Mouse (Mus musculus): ENCODE measurements around the gene Rhox4d. TPM values are rescaled to one million over a fixed set of nuclear protein-coding genes. Genes with fewer than 3 reads are reported as not detected.
"Not testable (repeated sequence)": the region's sequence is repeated elsewhere in the genome, so short reads cannot be mapped to it uniquely, and the experiment has no call there.

The Rhox4d gene
- not detected in 2 replicates for polyA plus RNA-seq (2014; fragmentation: Nextera tagmentation; extraction: Ambion mirVana)

DNA sequence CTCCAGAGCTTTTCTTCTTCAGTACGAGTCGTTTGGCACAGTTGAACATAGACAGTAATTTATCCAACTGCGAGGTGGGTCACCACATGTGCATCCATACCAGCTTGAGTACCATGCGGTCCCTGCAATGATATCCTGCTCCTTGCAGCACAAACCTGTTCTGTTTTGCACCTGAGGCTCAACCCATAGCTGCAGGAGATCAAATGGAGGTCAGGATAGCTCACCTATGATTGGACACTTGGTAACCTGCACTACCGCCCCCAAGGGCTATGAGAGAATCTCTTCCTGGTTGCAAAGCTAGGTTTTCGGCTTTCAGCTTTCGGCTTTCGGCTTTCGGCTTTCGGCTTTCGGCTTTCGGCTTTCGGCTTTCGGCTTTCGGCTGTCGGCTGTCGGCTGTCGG lies at the start of gene Rhox4d:
Rhox4d (plus strand) TSS at position 301 of the 400 bp plus-strand sequence.
- not testable (repeated sequence) for H3K9ac ChIP-seq (ENCODE audit: low read length); H3K4me1 ChIP-seq (ENCODE audit: control insufficient read depth in 2 of 2, insufficient read depth in 2 of 2, low read length in 2 of 2); H3K4me3 ChIP-seq (ENCODE audit: control insufficient read depth in 1 of 2, insufficient read depth in 1 of 2, low read depth in 1 of 2, low read length in 2 of 2); H3K27ac ChIP-seq (replicated peaks in 1 of 2; ENCODE audit: control insufficient read depth in 1 of 2, insufficient read depth in 1 of 2, low read depth in 2 of 2, low read length in 2 of 2); H3K27me3 ChIP-seq (ENCODE audit: control insufficient read depth, insufficient read depth, low read length); H3K9me3 ChIP-seq (ENCODE audit: control insufficient read depth, low read length); ATAC-seq (ENCODE audit: insufficient number of reproducible peaks, insufficient read depth, low FRiP score, low read depth); H3K36me3 ChIP-seq (ENCODE audit: control insufficient read depth, insufficient read depth, low read length); H3K4me2 ChIP-seq (ENCODE audit: low read length)
- WGBS = 92% methylated on average over 15 of the region's 18 CpGs

DNA sequence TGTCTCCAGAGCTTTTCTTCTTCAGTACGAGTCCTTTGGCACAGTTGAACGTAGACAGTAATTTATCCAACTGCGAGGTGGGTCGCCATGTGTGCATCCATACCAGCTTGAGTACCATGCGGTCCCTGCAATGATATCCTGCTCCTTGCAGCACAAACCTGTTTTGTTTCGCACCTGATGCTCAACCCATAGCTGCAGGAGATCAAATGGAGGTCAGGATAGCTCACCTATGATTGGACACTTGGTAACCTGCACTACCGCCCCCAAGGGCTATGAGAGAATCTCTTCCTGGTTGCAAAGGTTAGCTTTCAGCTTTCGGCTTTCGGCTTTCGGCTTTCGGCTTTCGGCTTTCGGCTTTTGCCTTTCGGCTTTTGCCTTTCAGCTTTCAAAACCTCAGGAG lies 34.1 kb upstream of the Rhox4d start, which contains the start of gene Rhox4c:
Rhox4c (plus strand) TSS at position 301 of the 400 bp plus-strand sequence.
- H3K4me1 ChIP-seq (ENCODE audit: control insufficient read depth in 2 of 2, insufficient read depth in 2 of 2, low read length in 2 of 2); H3K4me3 ChIP-seq (ENCODE audit: control insufficient read depth in 1 of 2, insufficient read depth in 1 of 2, low read depth in 1 of 2, low read length in 2 of 2); H3K27ac ChIP-seq (replicated peaks in 1 of 2; ENCODE audit: control insufficient read depth in 1 of 2, insufficient read depth in 1 of 2, low read depth in 2 of 2, low read length in 2 of 2); H3K4me2 ChIP-seq (ENCODE audit: low read length); H3K9me3 ChIP-seq (ENCODE audit: control insufficient read depth, low read length); H3K27me3 ChIP-seq (ENCODE audit: control insufficient read depth, insufficient read depth, low read length); H3K9ac ChIP-seq (ENCODE audit: low read length); ATAC-seq (ENCODE audit: insufficient number of reproducible peaks, insufficient read depth, low FRiP score, low read depth); H3K36me3 ChIP-seq (ENCODE audit: control insufficient read depth, insufficient read depth, low read length): not testable (repeated sequence)
- WGBS = 87% methylated on average over 14 of the region's 14 CpGs

DNA sequence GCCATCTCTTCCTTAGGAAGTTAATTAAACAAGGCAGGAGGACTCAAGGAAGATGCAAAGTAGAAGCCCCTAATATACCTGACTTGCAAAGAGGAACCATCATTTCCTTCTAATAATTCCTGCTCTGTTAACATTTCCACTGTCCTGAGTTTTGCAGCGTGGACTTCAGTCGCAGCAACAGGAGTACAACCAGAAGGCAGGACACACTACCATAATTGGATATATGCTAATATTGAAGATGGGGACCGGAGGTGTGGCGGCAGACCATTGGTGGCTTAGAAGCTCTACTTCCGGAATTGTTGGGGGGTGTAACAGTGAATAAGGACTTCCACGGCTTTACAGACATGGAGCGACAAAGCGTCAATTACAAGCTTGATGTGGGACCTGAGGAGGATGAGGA lies 16.0 kb downstream of the Rhox4d start, which contains the start of gene Rhox2e:
Rhox2e (plus strand) TSS at position 301 of the 400 bp plus-strand sequence.
- H3K27me3 ChIP-seq (ENCODE audit: control insufficient read depth, insufficient read depth, low read length); H3K9ac ChIP-seq (ENCODE audit: low read length); H3K4me3 ChIP-seq (ENCODE audit: control insufficient read depth in 1 of 2, insufficient read depth in 1 of 2, low read depth in 1 of 2, low read length in 2 of 2); H3K4me1 ChIP-seq (ENCODE audit: control insufficient read depth in 2 of 2, insufficient read depth in 2 of 2, low read length in 2 of 2); H3K27ac ChIP-seq (replicated peaks in 1 of 2; ENCODE audit: control insufficient read depth in 1 of 2, insufficient read depth in 1 of 2, low read depth in 2 of 2, low read length in 2 of 2); H3K4me2 ChIP-seq (ENCODE audit: low read length); ATAC-seq (ENCODE audit: insufficient number of reproducible peaks, insufficient read depth, low FRiP score, low read depth); H3K36me3 ChIP-seq (ENCODE audit: control insufficient read depth, insufficient read depth, low read length); H3K9me3 ChIP-seq (ENCODE audit: control insufficient read depth, low read length): not testable (repeated sequence)
- 97% methylated on average over 2 of the region's 8 CpGs for WGBS

GRCm38 (mm10) chrX:37541719-37542118 lies 27.6 kb downstream of the Rhox4d start, which contains the start of gene Rhox3e:
Gene Rhox3e, plus strand, starts transcription at chrX:37542019.
- not testable (repeated sequence) for ATAC-seq (ENCODE audit: insufficient number of reproducible peaks, insufficient read depth, low FRiP score, low read depth); H3K4me3 ChIP-seq (ENCODE audit: control insufficient read depth in 1 of 2, insufficient read depth in 1 of 2, low read depth in 1 of 2, low read length in 2 of 2)
- WGBS = no CpG with 5 or more reads among the region's 4 CpGs

DNA sequence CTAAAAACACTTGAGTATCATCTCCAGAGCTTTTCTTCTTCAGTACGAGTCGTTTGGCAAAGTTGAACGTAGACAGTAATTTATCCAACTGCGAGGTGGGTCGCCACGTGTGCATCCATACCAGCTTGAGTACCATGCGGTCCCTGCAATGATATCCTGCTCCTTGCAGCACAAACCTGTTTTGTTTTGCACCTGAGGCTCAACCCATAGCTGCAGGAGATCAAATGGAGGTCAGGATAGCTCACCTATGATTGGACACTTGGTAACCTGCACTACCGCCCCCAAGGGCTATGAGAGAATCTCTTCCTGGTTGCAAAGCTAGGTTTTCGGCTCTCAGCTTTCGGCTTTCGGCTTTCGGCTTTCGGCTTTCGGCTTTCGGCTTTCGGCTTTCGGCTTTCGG lies 43.0 kb downstream of the Rhox4d start, which contains the start of gene Rhox4e:
Rhox4e (plus strand) TSS at position 301 of the 400 bp plus-strand sequence.
- not testable (repeated sequence) for H3K27ac ChIP-seq (replicated peaks in 1 of 2; ENCODE audit: control insufficient read depth in 1 of 2, insufficient read depth in 1 of 2, low read depth in 2 of 2, low read length in 2 of 2)

More at GRCm38 (mm10) chrX:37541719-37542118, 27.6 kb downstream of the Rhox4d start, which contains the start of gene Rhox3e:
- not testable (repeated sequence) for H3K4me2 ChIP-seq (ENCODE audit: low read length); H3K9me3 ChIP-seq (ENCODE audit: control insufficient read depth, low read length); H3K27ac ChIP-seq (replicated peaks in 1 of 2; ENCODE audit: control insufficient read depth in 1 of 2, insufficient read depth in 1 of 2, low read depth in 2 of 2, low read length in 2 of 2); H3K27me3 ChIP-seq (ENCODE audit: control insufficient read depth, insufficient read depth, low read length); H3K9ac ChIP-seq (ENCODE audit: low read length); H3K36me3 ChIP-seq (ENCODE audit: control insufficient read depth, insufficient read depth, low read length); H3K4me1 ChIP-seq (ENCODE audit: control insufficient read depth in 2 of 2, insufficient read depth in 2 of 2, low read length in 2 of 2)

More for the DNA sequence above, 43.0 kb downstream of the Rhox4d start, which contains the start of gene Rhox4e:
- not testable (repeated sequence) for H3K4me3 ChIP-seq (ENCODE audit: control insufficient read depth in 1 of 2, insufficient read depth in 1 of 2, low read depth in 1 of 2, low read length in 2 of 2); H3K9ac ChIP-seq (ENCODE audit: low read length); H3K36me3 ChIP-seq (ENCODE audit: control insufficient read depth, insufficient read depth, low read length); H3K4me1 ChIP-seq (ENCODE audit: control insufficient read depth in 2 of 2, insufficient read depth in 2 of 2, low read length in 2 of 2); H3K4me2 ChIP-seq (ENCODE audit: low read length); ATAC-seq (ENCODE audit: insufficient number of reproducible peaks, insufficient read depth, low FRiP score, low read depth); H3K9me3 ChIP-seq (ENCODE audit: control insufficient read depth, low read length); H3K27me3 ChIP-seq (ENCODE audit: control insufficient read depth, insufficient read depth, low read length)
- 89% methylated on average over 9 of the region's 18 CpGs for WGBS

Other genes starting within 250 kb of the Rhox4d start
- not detected in 2 replicates for gene Rhox4a, start 249.0 kb upstream of the Rhox4d start, polyA plus RNA-seq (2014; fragmentation: Nextera tagmentation; extraction: Ambion mirVana)
- gene Rhox3a2, start 134.3 kb upstream of the Rhox4d start, polyA plus RNA-seq (2014; fragmentation: Nextera tagmentation; extraction: Ambion mirVana) = not detected in 2 replicates
- not detected in 2 replicates for gene Rhox4a2, start 123.5 kb upstream of the Rhox4d start, polyA plus RNA-seq (2014; fragmentation: Nextera tagmentation; extraction: Ambion mirVana)
- not detected in 2 replicates for gene Rhox2b, start 102.3 kb upstream of the Rhox4d start, polyA plus RNA-seq (2014; fragmentation: Nextera tagmentation; extraction: Ambion mirVana)
- gene Rhox4b, start 81.9 kb upstream of the Rhox4d start, polyA plus RNA-seq (2014; fragmentation: Nextera tagmentation; extraction: Ambion mirVana) = not detected in 2 replicates
- gene Rhox2c, start 60.7 kb upstream of the Rhox4d start, polyA plus RNA-seq (2014; fragmentation: Nextera tagmentation; extraction: Ambion mirVana) = not detected in 2 replicates
- not detected in 2 replicates for gene Rhox3c, start 55.8 kb upstream of the Rhox4d start, polyA plus RNA-seq (2014; fragmentation: Nextera tagmentation; extraction: Ambion mirVana)
- not detected in 2 replicates for gene Rhox4c, start 34.0 kb upstream of the Rhox4d start, polyA plus RNA-seq (2014; fragmentation: Nextera tagmentation; extraction: Ambion mirVana)
- not detected in 2 replicates for gene Rhox2d, start 20.9 kb upstream of the Rhox4d start, polyA plus RNA-seq (2014; fragmentation: Nextera tagmentation; extraction: Ambion mirVana)
- gene Rhox2e, start 16.1 kb downstream of the Rhox4d start, polyA plus RNA-seq (2014; fragmentation: Nextera tagmentation; extraction: Ambion mirVana) = not detected in 2 replicates
- not detected in 2 replicates for gene Rhox3e, start 27.7 kb downstream of the Rhox4d start, polyA plus RNA-seq (2014; fragmentation: Nextera tagmentation; extraction: Ambion mirVana)
- not detected in 2 replicates for gene Rhox4e, start 43.1 kb downstream of the Rhox4d start, polyA plus RNA-seq (2014; fragmentation: Nextera tagmentation; extraction: Ambion mirVana)
- gene Rhox2f, start 57.0 kb downstream of the Rhox4d start, polyA plus RNA-seq (2014; fragmentation: Nextera tagmentation; extraction: Ambion mirVana) = not detected in 2 replicates
- gene Rhox3f, start 66.6 kb downstream of the Rhox4d start, polyA plus RNA-seq (2014; fragmentation: Nextera tagmentation; extraction: Ambion mirVana) = not detected in 2 replicates
- gene Rhox4f, start 93.3 kb downstream of the Rhox4d start, polyA plus RNA-seq (2014; fragmentation: Nextera tagmentation; extraction: Ambion mirVana) = not detected in 2 replicates
- gene Rhox3g, start 114.3 kb downstream of the Rhox4d start, polyA plus RNA-seq (2014; fragmentation: Nextera tagmentation; extraction: Ambion mirVana) = not detected in 2 replicates
- not detected in 2 replicates for gene Rhox2g, start 129.1 kb downstream of the Rhox4d start, polyA plus RNA-seq (2014; fragmentation: Nextera tagmentation; extraction: Ambion mirVana)
- gene Rhox4g, start 137.0 kb downstream of the Rhox4d start, polyA plus RNA-seq (2014; fragmentation: Nextera tagmentation; extraction: Ambion mirVana) = not detected in 2 replicates
- not detected in 2 replicates for gene Rhox3h, start 154.4 kb downstream of the Rhox4d start, polyA plus RNA-seq (2014; fragmentation: Nextera tagmentation; extraction: Ambion mirVana)
- gene Rhox2h, start 158.9 kb downstream of the Rhox4d start, polyA plus RNA-seq (2014; fragmentation: Nextera tagmentation; extraction: Ambion mirVana) = not detected in 2 replicates